In the genomic region with DNA sequence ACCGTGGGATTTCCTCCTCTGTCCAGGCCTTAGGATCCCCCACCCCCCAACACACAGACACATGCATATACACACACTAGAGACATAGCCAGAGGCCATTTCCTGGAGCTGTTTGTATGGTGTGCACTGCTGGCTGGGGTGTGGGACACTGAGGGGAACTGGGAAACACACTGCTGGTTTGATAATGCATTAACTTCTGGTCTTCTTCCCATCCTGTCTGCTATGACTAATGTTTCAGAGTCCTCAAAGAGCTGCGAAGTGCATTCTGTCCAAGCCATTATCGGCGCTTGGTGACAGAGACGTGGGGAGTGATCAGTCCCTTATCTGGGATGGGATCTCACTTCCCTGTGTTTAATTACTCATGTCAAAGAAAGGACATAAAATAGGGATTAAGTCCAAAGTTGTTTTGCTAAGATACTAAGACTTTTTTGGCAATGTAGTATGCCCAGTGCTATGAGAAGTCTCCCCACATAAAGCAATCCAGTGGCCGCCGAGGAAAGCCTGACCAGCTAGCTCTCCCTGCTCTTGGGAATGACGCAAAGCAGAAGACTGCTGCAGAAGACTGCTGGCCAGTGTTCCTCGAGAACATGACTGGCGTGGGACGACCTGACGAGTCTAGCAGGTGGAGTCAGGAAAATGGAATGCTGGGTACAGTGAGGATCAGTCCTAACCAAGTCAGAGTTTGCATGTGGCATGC, we compare ENCODE assay signal across 15 mouse cellular contexts.
DNase-seq lines count a peak whose midpoint lies in the region; ATAC-seq and TF ChIP-seq lines count a peak whose summit lies in the region.
"Had no signal": no experiment of that assay in that cellular context is flagged by ENCODE, and none has a peak within 500 bp of the region (broad histone marks: within the 10 kb centered on the region; RNA-seq: fewer than 3 reads in every experiment).

No protein-coding gene starts in this region.

- no peak for DNase-seq in heart, postnatal 14 days
- peak; percentile 71 for DNase-seq in lung, embryonic 14.5 days
- DNase-seq in lung, postnatal 36 days, result no peak
- peak; percentile 52 for DNase-seq in MN1 (ENCODE audit: low spot score)
- DNase-seq in left cerebral cortex, postnatal 25 days (ENCODE audit: low spot score in 2 of 2), result no peak
- DNase-seq: adrenal gland, adult 8-10 months; B cell, adult 2 months; left cerebral cortex, postnatal 4 days had no signal

- no peak overlapping the region for H3K9ac ChIP-seq in heart, embryonic 12.5 days
- H3K9ac ChIP-seq in lung, embryonic 14.5 days, result peak overlapping the region; percentile 18
- H3K9ac ChIP-seq in hindbrain, embryonic 12.5 days, result no peak overlapping the region
- H3K9ac ChIP-seq: hindbrain, embryonic 13.5 days; midbrain, embryonic 12.5 days; neural tube, embryonic 13.5 days had no signal

- no peaks in the 10 kb centered on the region for H3K9me3 ChIP-seq in heart, embryonic 12.5 days (replicated peaks)
- no peaks in the 10 kb centered on the region for H3K9me3 ChIP-seq in lung, embryonic 14.5 days (ENCODE audit: low read depth, low read length)
- H3K9me3 ChIP-seq in hindbrain, embryonic 12.5 days (replicated peaks), result no peaks in the 10 kb centered on the region
- H3K9me3 ChIP-seq: hindbrain, embryonic 13.5 days; midbrain, embryonic 12.5 days; neural tube, embryonic 13.5 days had no signal

- no peak for TF ChIP-seq POLR2A in myocyte (IDR thresholded peaks at IDR 0.05; ENCODE audit: insufficient read length, low read depth)

- H3K4me1 ChIP-seq in heart, embryonic 12.5 days (replicated peaks), result peaks cover 16% of the 10 kb centered on the region
- peaks cover 7% of the 10 kb centered on the region; the same call in 1 of the 2 replicates for H3K4me1 ChIP-seq in lung, embryonic 14.5 days (ENCODE audit: insufficient read depth)
- peaks cover 10% of the 10 kb centered on the region for H3K4me1 ChIP-seq in hindbrain, embryonic 12.5 days

- no peak overlapping the region for H3ac ChIP-seq in myocyte (ENCODE audit: control insufficient read depth, insufficient read length)

- intact Hi-C loops in heart, postnatal 14 days (cut with DNase I), result no loop called here
- intact Hi-C loops in left cerebral cortex, postnatal 25 days (cut with DNase I), result no loop called here

- H3K79me2 ChIP-seq in myocyte (ENCODE audit: control insufficient read depth, insufficient read depth), result no peaks in the 10 kb centered on the region

- H3K36me3 ChIP-seq in heart, embryonic 12.5 days, result no peaks in the 10 kb centered on the region
- H3K36me3 ChIP-seq in lung, embryonic 14.5 days (ENCODE audit: insufficient read depth), result 0 out of 2 replicates have a peak, but pooled peaks cover 5% of the 10 kb centered on the region
- no peaks in the 10 kb centered on the region for H3K36me3 ChIP-seq in myocyte (ENCODE audit: control insufficient read depth, insufficient read depth)
- no peaks in the 10 kb centered on the region for H3K36me3 ChIP-seq in hindbrain, embryonic 12.5 days
- H3K36me3 ChIP-seq: hindbrain, embryonic 13.5 days; midbrain, embryonic 12.5 days; neural tube, embryonic 13.5 days had no signal

- H3K27ac ChIP-seq in heart, embryonic 12.5 days (ENCODE audit: poor library complexity, severe bottlenecking), result peak overlapping the region; percentile 61
- H3K27ac ChIP-seq in lung, embryonic 14.5 days (ENCODE audit: low read depth), result peak overlapping the region; percentile 80
- no peak overlapping the region for H3K27ac ChIP-seq in hindbrain, embryonic 12.5 days
- H3K27ac ChIP-seq: hindbrain, embryonic 13.5 days; midbrain, embryonic 12.5 days; neural tube, embryonic 13.5 days had no signal

- 29% methylated on average over 12 of the region's 12 CpGs for WGBS in heart, embryonic 12.5 days
- WGBS in lung, embryonic 14.5 days, result 23% methylated on average over 12 of the region's 12 CpGs
- 79% methylated on average over 12 of the region's 12 CpGs for WGBS in hindbrain, embryonic 12.5 days

- TF ChIP-seq CTCF in lung, embryonic 14.5 days (IDR thresholded peaks at IDR 0.05; ENCODE audit: low read depth), result no peak

- no peaks in the 10 kb centered on the region for H3K27me3 ChIP-seq in heart, embryonic 12.5 days (replicated peaks)
- no peaks in the 10 kb centered on the region for H3K27me3 ChIP-seq in lung, embryonic 14.5 days (ENCODE audit: insufficient read depth, low read length)
- H3K27me3 ChIP-seq in myocyte (ENCODE audit: control insufficient read depth, insufficient read depth, insufficient read length), result no peaks in the 10 kb centered on the region
- H3K27me3 ChIP-seq in hindbrain, embryonic 12.5 days, result no peaks in the 10 kb centered on the region
- H3K27me3 ChIP-seq: hindbrain, embryonic 13.5 days; midbrain, embryonic 12.5 days; neural tube, embryonic 13.5 days had no signal

- H3K4me3 ChIP-seq in heart, embryonic 12.5 days, result no peak overlapping the region
- no peak overlapping the region for H3K4me3 ChIP-seq in lung, embryonic 14.5 days (ENCODE audit: low read depth, low read length)
- no peak overlapping the region for H3K4me3 ChIP-seq in myocyte
- H3K4me3 ChIP-seq in hindbrain, embryonic 12.5 days, result no peak overlapping the region
- H3K4me3 ChIP-seq: erythroblast, embryonic 14.5 days; hindbrain, embryonic 13.5 days; midbrain, embryonic 12.5 days; neural tube, embryonic 13.5 days had no signal

- H3K4me2 ChIP-seq in heart, embryonic 12.5 days, result no peak overlapping the region
- H3K4me2 ChIP-seq in lung, embryonic 14.5 days, result no peak overlapping the region
- peak overlapping the region; percentile 36 for H3K4me2 ChIP-seq in myocyte (ENCODE audit: low read depth)
- H3K4me2 ChIP-seq in hindbrain, embryonic 12.5 days (replicated peaks), result no peak overlapping the region
- H3K4me2 ChIP-seq: hindbrain, embryonic 13.5 days; midbrain, embryonic 12.5 days; neural tube, embryonic 13.5 days had no signal

- ATAC-seq in heart, embryonic 12.5 days (ENCODE audit: insufficient number of reproducible peaks, low FRiP score), result peak; percentile 73
- ATAC-seq in lung, embryonic 14.5 days (ENCODE audit: insufficient read depth), result peak; percentile 94
- ATAC-seq in hindbrain, embryonic 12.5 days (ENCODE audit: low FRiP score), result no peak

TF ChIP-seq in myocyte, 11 proteins besides CTCF, POLR2A, EP300 and RAD21:
- peak in 2 of 3 experiments; percentile 4 to 21 for TF ChIP-seq MYOD1 (IDR thresholded peaks at IDR 0.05; ENCODE audit: control insufficient read depth in 1 of 3, insufficient read length in 2 of 3, low read depth in 2 of 3)
- TF ChIP-seq SRF (IDR thresholded peaks at IDR 0.05; ENCODE audit: control insufficient read depth, insufficient read length, low read depth), result no peak

Comparison
In these comparisons a context has a peak if more than half of its experiments do, and no peak if none do; other contexts are left out.
1. DNase-seq: peak in lung, embryonic 14.5 days (single experiment) and MN1 (single experiment); none in heart, postnatal 14 days (0 of 2), lung, postnatal 36 days (single experiment) and left cerebral cortex, postnatal 25 days (0 of 2).